Mouse (Mus musculus) brain, embryonic 14.5 days (tissue): Measurements from ENCODE around the gene Tcf20.

ENCODE experiments used
- CTCF ChIP-seq: fragments of 200-500 bp; IDR thresholded peaks from 2 replicates; pipeline ENCODE4 v1.5.1; 2012; ENCODE audit warnings: inconsistent platforms, mild to moderate bottlenecking, moderate library complexity, borderline replicate concordance; ENCODE audit not compliant: insufficient read depth, insufficient read length; ENCODE audit errors: extremely low read depth
- POLR2A ChIP-seq: fragments of 200-500 bp; IDR thresholded peaks from 2 replicates; pipeline ENCODE4 v1.6.1; 2012; ENCODE audit warnings: mild to moderate bottlenecking, inconsistent platforms, borderline replicate concordance; ENCODE audit not compliant: poor library complexity, insufficient read depth, insufficient read length, severe bottlenecking; ENCODE audit errors: extremely low read depth

GRCm38 (mm10) chr15:82955286-82955685 lies 32.4 kb downstream of the Tcf20 start:
- TF ChIP-seq POLR2A (no peak), CTCF (no peak)
